Mouse (Mus musculus) c-Kit-positive CD71-negative TER-119-negative erythroid progenitor cells, embryonic 14.5 days (primary cell): ENCODE measurements around the gene Dnajc30.

Experiments used
- DNase-seq: peaks from one replicate; pipeline ENCODE4 v3.0.0-alpha.2; 2013; ENCODE audit warnings: low read depth

Gene Dnajc30

GRCm38 (mm10) chr5:135109017-135109416 is 45.0 kb downstream of the Dnajc30 start:
- DNase-seq: no peak

GRCm38 (mm10) chr5:135109426-135109825 is 45.4 kb downstream of the Dnajc30 start:
- DNase-seq: no peak

- no peak for DNase-seq
Measured at GRCm38 (mm10) chr5:135109976-135110375, 46.0 kb downstream of the Dnajc30 start.

- no peak for DNase-seq
Measured at GRCm38 (mm10) chr5:135113782-135114181, 49.8 kb downstream of the Dnajc30 start.

GRCm38 (mm10) chr5:135115241-135115640 is 51.2 kb downstream of the Dnajc30 start:
- no peak for DNase-seq
